In the genomic region with DNA sequence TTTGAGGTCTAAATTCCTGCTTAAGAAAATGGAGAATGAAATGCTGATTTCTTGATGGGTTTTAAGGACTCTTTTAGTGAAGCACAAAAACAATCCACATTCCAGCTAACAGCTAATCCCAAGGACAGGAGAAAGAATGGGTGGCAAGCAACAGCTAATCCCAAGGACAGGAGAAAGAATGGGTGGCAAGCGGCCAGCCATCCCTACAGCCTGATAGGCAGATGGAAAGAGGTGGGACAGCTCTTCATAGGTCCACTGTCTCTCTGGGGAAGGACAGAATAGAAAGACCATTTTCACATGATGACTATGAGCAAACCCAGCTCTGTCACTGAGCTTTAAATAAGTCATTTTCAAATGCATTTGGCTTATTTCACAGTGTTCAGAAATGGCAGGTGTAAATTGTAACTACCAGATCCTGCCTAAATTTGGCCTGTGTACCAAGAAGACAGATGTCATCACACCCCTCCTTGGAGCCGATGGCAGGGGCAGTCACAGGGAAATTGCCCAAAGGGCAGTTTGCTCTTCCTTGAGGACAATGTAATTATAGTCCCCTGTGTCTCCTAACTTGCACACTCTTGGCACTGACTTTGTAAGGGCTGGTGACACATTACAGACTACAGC, we compare ENCODE assay signal across 19 mouse cellular contexts.
A peak's percentile ranks its signal among the peaks of the same experiment; 100 is the strongest.
DNase-seq lines count a peak whose midpoint lies in the region; ATAC-seq and TF ChIP-seq lines count a peak whose summit lies in the region.
"Had no signal": no experiment of that assay in that cellular context is flagged by ENCODE, and none has a peak within 500 bp of the region (broad histone marks: within the 10 kb centered on the region; RNA-seq: fewer than 3 reads in every experiment).

No protein-coding gene starts in this region.

- H3K4me3 ChIP-seq in limb, embryonic 11.5 days (ENCODE audit: low read depth, low read length) = no peak overlapping the region
- no peak overlapping the region for H3K4me3 ChIP-seq in limb, embryonic 10.5 days
- H3K4me3 ChIP-seq in intestine, postnatal 0 days (ENCODE audit: low read depth, low read length) = no peak overlapping the region
- H3K4me3 ChIP-seq: heart, embryonic 15.5 days; limb, embryonic 15.5 days had no signal

- 77% methylated on average over 2 of the region's 2 CpGs for WGBS in limb, embryonic 11.5 days
- WGBS in limb, embryonic 10.5 days = 80% methylated on average over 2 of the region's 2 CpGs
- WGBS in intestine, postnatal 0 days = 72% methylated on average over 2 of the region's 2 CpGs

- H3K4me2 ChIP-seq in limb, embryonic 11.5 days (ENCODE audit: low read depth, severe bottlenecking) = no peak overlapping the region
- no peak overlapping the region for H3K4me2 ChIP-seq in intestine, postnatal 0 days (replicated peaks; ENCODE audit: low read depth)
- H3K4me2 ChIP-seq: heart, embryonic 15.5 days; limb, embryonic 15.5 days had no signal

- H3K36me3 ChIP-seq in limb, embryonic 11.5 days (ENCODE audit: control insufficient read depth, insufficient read depth, low read length) = no peaks in the 10 kb centered on the region
- H3K36me3 ChIP-seq in limb, embryonic 10.5 days = no peaks in the 10 kb centered on the region
- no peaks in the 10 kb centered on the region for H3K36me3 ChIP-seq in intestine, postnatal 0 days (ENCODE audit: control insufficient read depth, insufficient read depth)
- H3K36me3 ChIP-seq: heart, embryonic 15.5 days; limb, embryonic 15.5 days had no signal

- ATAC-seq in limb, embryonic 11.5 days (ENCODE audit: insufficient number of reproducible peaks, low FRiP score, low TSS enrichment, low read depth) = no peak
- ATAC-seq in intestine, postnatal 0 days = no peak
- ATAC-seq: activated CD4-positive, CD25-positive, alpha-beta regulatory T cell, adult 4 months; forebrain, embryonic 14.5 days; liver, postnatal 0 days; Patski had no signal

- H3K27me3 ChIP-seq in limb, embryonic 11.5 days (ENCODE audit: control insufficient read depth, insufficient read depth, low read length) = no peaks in the 10 kb centered on the region
- H3K27me3 ChIP-seq in limb, embryonic 10.5 days (ENCODE audit: low read depth, poor library complexity, severe bottlenecking) = no peaks in the 10 kb centered on the region
- no peaks in the 10 kb centered on the region for H3K27me3 ChIP-seq in intestine, postnatal 0 days (replicated peaks; ENCODE audit: control insufficient read depth, insufficient read depth, low read length)
- H3K27me3 ChIP-seq: heart, embryonic 15.5 days; limb, embryonic 15.5 days had no signal

- H3K4me1 ChIP-seq in limb, embryonic 11.5 days (ENCODE audit: control insufficient read depth, insufficient read depth, low read length) = no peaks in the 10 kb centered on the region
- no peaks in the 10 kb centered on the region for H3K4me1 ChIP-seq in limb, embryonic 10.5 days
- no peaks in the 10 kb centered on the region for H3K4me1 ChIP-seq in intestine, postnatal 0 days (replicated peaks; ENCODE audit: control insufficient read depth, insufficient read depth, low read length)
- H3K4me1 ChIP-seq: heart, embryonic 15.5 days; limb, embryonic 15.5 days had no signal

- H3K9ac ChIP-seq in limb, embryonic 11.5 days (ENCODE audit: low read length) = no peak overlapping the region
- no peak overlapping the region for H3K9ac ChIP-seq in intestine, postnatal 0 days (ENCODE audit: low read depth, low read length)
- H3K9ac ChIP-seq: heart, embryonic 15.5 days; limb, embryonic 15.5 days; liver, postnatal 0 days had no signal

- no peaks in the 10 kb centered on the region for H3K9me3 ChIP-seq in limb, embryonic 11.5 days (ENCODE audit: control insufficient read depth, low read length)
- no peaks in the 10 kb centered on the region for H3K9me3 ChIP-seq in limb, embryonic 10.5 days (replicated peaks)
- no peaks in the 10 kb centered on the region for H3K9me3 ChIP-seq in intestine, postnatal 0 days (ENCODE audit: control insufficient read depth)
- H3K9me3 ChIP-seq: heart, embryonic 15.5 days; limb, embryonic 15.5 days had no signal

- peak; percentile 5 for DNase-seq in limb, embryonic 11.5 days (ENCODE audit: low spot score)
- no peak for DNase-seq in limb, embryonic 10.5 days (ENCODE audit: low spot score)
- DNase-seq in cerebellum, postnatal 10 days = peak; percentile 85 to 89
- DNase-seq in right cerebral cortex, adult 18-20 months = peak; percentile 26
- DNase-seq in kidney, adult 9 months = no peak
- no peak for DNase-seq in adrenal gland, adult 2 months
- DNase-seq: adrenal gland, postnatal 25 days; gastrocnemius, postnatal 10 days; heart, adult 18-20 months; kidney, adult 8-10 months; kidney, postnatal 4 days; liver, postnatal 0 days; lung, postnatal 36 days had no signal

- no peak overlapping the region for H3K27ac ChIP-seq in limb, embryonic 11.5 days (replicated peaks; ENCODE audit: low read depth, low read length)
- H3K27ac ChIP-seq in limb, embryonic 10.5 days = no peak overlapping the region
- no peak overlapping the region for H3K27ac ChIP-seq in intestine, postnatal 0 days (ENCODE audit: low read depth, low read length)
- H3K27ac ChIP-seq: heart, embryonic 15.5 days; limb, embryonic 15.5 days had no signal

- TF ChIP-seq CTCF in intestine, postnatal 0 days (IDR thresholded peaks at IDR 0.05; ENCODE audit: low read depth) = no peak

Comparison
In these comparisons a context has a peak if more than half of its experiments do, and no peak if none do; other contexts are left out.
1. DNase-seq: peak in limb, embryonic 11.5 days (single experiment), cerebellum, postnatal 10 days (2 of 2) and right cerebral cortex, adult 18-20 months (single experiment); none in limb, embryonic 10.5 days (single experiment), kidney, adult 9 months (single experiment) and adrenal gland, adult 2 months (single experiment).